Mouse (Mus musculus) MEL-GATA-1-ER (cell line): ENCODE measurements at regions not wholly inside any gene's neighbourhood (a gene's known extent, or its start where the extent isn't known, plus 50 kb on each side); places are given as distances from the start of the nearest gene placed in this dataset.

ENCODE experiments used
- DNase-seq: peaks from one replicate; pipeline ENCODE4 v3.0.0-alpha.2; 2012; ENCODE audit warnings: low read depth; ENCODE audit errors: extremely low read depth

DNA sequence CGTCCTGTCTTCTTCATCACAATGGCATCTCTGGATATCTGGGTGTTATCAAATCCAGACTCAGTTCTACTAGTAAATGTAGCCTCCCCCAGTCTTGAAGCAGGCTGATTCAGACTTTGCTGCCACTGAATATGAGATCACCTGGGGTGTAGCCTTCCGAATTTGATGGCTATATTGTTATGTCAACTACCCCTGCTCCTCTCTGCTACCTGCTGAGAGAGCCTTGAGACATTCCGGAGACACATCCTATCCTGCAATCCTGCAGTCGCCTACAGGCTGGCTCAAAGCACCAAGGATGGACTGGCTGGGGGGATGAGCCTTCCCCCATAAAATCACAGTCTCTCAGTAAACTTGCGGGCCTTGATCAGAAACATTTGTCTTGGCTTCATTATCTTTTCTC, 655.4 kb upstream of the Nrsn1 start:
- DNase-seq = no peak

DNA sequence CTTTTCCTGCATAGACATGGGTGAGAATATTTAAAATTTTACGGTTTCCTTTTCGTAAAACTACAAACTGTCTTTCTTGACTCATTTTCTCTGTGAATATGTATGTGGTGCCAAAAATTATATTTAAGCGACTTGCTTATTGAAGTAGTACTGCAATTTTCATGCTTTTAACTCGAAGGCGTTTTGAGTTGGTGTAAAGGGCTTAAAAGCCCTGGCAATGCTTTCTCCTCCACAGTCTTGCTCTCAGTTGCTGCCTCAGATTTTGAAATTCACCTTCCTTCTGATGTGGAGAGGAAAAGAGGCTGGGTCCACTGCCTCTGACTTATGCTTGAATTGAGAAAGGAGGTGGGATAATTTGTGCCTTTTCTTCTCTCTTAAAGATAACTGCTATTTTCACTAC, 629.6 kb upstream of the Nrsn1 start:
- DNase-seq = no peak

DNA sequence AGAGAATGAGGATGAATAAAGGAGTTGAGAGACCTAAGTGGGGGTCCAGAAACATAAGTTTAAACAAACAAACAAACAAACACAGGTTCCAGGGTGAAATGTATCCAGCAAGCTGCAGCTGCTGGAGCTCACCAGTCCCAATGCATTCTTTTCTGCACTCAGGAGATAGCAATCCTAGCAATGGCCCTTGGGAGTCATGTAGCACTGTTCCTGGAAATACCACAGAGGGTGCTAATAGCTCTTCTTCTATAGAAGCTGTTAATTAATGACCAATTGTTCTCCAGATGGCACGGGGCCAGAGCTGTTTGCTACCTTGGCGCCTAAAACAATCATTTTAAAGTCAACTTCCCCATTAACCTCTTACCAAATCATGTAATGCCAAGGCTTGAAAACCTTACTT, 622.8 kb upstream of the Nrsn1 start:
- no peak for DNase-seq

- no peak for DNase-seq
Measured at GRCm38 (mm10) chr13:25882818-25883217, 612.5 kb upstream of the Nrsn1 start.

DNA sequence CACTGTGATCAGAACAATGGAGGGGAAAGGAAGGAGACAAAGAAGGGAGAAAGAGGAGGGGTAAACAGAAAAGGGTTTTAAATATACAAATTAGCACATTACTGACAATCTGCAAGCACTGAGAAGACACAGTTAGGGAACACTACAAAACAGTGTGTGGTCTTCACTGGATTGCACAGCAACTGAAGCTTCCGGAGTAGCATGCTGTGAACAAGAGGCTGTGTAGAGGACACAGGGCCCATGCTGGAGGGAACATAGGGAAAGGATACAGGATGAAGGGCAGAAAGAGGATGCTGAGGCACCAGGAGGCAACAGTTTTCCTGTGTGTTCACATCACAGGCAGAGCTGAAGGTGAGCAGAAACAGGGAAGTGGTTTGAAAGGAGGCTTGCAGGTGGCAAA, 598.6 kb upstream of the Nrsn1 start:
- no peak for DNase-seq

DNA sequence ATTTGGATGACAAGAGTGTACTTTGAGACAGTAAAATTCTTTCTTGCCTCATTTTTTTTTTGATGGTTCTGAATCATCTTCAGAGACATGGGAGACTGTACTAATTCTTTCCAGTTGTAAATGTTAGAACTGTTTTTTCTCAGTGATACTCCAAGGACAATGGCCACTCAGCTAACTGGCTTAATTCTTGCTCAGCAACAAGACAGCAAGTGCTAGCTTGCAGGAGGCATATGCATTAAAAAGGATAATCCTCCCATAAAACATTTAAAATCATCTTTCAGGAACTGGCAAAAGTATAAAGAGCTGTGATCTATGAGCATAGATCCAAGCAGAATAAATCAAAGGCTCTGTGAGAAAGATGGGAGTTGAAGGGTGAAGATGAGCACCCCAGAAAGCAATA, 587.9 kb upstream of the Nrsn1 start:
- DNase-seq = no peak

DNA sequence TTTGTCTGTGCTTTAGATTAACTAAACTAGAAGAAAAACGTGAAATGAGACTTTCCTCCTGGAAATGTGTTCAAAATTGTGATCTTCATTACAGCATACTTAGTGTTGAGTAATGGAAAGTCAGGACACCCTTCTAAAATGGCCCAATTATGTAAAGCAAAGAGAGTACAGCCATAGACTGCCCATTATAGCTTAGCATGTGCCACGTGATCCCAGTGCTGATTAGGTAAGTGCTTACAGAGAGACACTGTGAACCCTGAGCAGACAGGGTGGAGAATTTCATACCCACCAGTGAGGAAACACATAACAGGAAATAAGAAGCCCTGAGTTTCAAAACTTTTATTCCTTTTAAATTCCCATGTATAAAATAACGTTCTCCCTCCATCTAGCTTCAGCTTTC, 587.3 kb upstream of the Nrsn1 start:
- no peak for DNase-seq

DNA sequence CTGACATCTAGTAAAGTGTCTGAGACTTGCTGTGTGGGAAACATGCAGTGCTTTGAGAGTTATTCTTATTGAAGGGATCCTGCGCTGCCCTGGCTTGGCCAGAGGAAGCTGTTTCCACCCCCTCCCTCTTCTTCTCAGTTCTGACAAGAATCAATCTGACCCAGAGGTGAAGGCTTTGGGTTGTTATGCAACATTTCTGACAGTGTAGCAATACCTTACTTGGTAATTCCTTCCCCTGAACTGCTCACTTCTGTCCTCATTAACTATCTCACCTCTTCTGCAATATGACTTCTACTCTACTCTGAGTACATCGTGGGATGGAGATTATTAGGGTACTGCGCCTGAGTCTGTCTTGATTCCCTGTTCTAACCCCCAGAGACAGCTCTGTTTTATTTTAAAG, 586.8 kb upstream of the Nrsn1 start:
- DNase-seq = no peak

- no peak for DNase-seq
Measured at GRCm38 (mm10) chr13:25856549-25856948, 586.2 kb upstream of the Nrsn1 start.

DNA sequence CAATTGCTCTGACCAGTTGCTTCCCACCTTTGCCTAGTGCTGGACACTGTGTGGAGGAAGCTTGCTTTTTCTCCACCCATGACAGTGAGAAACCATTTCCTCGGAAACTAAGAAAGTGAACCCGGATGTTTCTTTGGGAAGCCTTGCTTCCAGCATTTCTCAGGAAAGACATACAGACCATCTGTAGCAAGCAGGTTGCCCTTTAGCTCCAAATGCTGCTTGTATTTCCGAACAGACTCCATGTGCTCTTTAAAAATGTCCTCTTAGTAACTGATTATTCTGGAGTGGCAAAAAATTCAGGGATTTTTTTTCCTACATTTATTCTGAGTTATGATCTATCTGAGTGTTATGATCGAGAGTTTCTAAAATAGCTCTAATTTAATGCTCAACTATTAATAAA, 577.9 kb upstream of the Nrsn1 start:
- DNase-seq = no peak

DNA sequence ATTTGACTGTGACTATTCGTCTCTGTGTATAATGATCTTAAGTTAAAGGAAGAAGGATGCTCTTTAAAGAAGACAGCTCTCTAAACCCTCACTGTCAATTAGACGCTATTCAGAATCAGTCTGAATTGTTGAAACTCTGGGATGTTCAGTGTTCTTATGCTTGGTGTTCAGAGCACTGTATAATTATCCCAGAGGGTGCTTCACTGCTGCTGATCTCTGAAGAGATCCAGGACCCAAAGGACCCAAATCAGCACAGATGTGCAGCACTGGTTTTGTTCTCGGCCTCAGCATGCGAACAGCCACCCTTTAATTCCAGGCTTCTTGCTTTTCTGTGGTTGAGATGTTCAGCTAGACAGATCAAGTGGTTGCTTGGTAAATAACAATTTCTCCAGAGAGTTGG, 567.9 kb upstream of the Nrsn1 start:
- no peak for DNase-seq

GRCm38 (mm10) chr13:25829146-25829924, 559.0 kb upstream of the Nrsn1 start:
- no peak for DNase-seq

DNA sequence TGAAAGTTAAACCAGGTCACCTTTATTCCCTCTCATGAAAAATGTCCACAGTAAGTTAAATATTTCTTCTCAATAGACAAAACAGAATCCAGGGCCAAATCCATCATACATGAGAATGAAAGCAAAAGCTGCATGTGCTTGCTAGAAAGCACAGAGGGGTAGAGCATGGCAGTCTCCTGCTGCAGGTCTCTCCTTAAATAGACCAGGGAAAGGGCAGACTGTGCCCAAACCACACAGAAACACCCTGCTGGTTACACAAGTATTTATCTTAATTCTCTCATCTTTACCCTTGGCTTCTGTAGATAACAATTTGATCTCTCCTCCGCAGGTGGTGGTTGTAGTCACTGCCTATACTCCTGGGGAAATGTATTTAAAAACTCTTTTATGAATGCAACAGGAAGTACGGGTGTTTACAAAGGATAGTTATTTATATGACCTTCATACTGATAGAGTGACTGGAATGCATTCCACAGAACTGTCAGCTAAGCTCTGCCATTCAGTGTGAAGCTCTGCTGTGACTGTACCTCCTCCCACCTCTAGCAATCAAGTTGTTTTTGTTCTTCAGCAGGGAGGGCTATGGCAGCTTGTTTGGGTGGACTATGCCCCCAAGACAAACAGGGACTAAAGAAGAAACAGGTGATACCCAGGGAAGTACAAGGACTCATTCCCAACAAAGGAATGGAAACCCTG, 538.4 kb upstream of the Nrsn1 start:
- DNase-seq = no peak

- no peak for DNase-seq
Measured at GRCm38 (mm10) chr13:25793216-25793803, 523.0 kb upstream of the Nrsn1 start.

DNA sequence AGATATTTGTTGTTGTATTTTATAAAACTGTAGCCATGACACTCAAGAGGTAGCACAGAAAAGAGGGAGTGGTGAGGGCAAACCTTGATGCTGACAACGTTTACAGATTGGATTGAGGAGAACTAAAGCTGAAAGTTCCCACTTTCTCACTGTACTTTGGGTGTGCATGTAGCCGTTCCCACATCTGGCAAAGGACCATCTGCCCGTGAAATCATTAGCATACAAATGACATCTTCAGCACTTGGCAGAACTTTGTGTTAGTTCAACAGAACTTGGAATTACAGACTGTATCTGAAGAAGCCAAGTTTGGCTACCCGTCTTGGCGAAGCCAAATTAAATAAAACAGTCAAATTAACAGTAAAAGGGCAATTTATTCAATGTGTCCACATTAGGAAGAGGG, 510.9 kb upstream of the Nrsn1 start:
- no peak for DNase-seq

GRCm38 (mm10) chr13:25777706-25778105, 507.4 kb upstream of the Nrsn1 start:
- no peak for DNase-seq

DNA sequence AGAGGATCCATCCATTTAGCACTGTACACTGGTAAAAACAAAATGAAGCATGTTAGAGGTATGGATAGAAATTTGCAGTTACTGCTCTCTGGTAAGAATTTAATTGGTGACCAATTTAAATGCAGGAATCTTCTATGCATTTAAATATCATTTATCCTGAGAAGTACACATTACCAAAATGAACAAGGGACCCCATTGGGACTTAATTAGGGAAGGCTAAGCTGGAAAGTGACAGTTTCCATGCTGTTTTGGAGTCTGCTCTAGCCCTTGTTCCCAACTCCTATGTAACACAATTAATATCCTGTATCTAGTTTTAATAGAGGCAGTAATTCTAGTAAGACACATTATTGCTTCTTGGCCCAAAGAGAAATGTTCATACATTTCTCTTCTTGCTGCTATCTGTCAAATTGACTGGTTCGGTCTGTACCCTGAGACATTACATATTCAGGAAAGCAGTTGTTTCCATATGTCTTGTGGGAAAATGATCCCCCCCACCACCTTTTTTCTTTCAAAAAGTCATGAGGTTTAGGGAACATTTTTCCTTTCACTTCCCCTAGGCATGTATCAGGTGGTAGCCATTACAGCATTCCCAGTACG, 504.4 kb upstream of the Nrsn1 start:
- no peak for DNase-seq

DNA sequence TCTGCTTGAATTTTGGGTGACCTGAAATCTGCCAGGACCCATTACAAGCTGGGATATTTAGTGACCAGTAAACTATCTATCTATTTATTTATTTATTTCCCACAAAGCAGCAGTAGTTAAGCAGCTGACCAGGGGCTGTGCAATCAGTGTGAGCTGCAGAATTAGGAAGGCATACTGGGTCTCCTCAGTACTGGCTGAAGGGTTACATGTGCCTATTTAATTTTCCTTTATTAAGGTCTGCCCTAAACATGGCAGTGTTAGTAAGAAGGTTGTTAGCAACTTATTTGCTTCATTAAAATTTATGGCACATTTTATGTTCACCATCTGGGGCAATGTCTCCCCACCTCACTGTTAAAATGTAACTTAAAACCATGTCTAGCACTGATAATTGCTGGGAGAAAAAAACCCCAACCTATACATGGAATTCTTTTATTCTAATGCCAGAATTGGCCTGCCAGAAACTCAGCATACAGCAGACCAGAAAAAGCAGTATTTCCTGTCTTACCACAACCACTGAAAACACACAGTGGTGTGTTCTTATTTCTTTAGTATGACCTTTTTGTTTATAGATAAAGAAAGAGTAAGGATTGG, 484.3 kb upstream of the Nrsn1 start:
- no peak for DNase-seq

DNA sequence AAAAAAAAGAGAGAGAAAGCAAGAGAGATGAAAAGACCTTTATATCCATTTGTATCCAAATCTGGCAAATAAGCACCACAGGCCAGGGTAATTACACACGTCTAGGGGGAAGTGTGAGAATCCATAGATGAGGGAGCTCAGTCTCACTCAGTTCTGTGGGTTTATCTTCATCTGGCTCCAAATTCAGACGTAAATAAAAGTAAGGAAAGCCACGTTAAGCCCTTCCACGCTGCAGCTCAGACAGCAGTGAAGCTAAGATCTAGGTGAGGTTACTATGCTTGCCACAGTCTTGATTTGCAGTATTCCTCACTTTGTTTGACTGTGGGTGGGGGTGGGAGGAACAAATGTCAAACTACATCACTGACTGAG, 481.1 kb upstream of the Nrsn1 start:
- DNase-seq = no peak

DNA sequence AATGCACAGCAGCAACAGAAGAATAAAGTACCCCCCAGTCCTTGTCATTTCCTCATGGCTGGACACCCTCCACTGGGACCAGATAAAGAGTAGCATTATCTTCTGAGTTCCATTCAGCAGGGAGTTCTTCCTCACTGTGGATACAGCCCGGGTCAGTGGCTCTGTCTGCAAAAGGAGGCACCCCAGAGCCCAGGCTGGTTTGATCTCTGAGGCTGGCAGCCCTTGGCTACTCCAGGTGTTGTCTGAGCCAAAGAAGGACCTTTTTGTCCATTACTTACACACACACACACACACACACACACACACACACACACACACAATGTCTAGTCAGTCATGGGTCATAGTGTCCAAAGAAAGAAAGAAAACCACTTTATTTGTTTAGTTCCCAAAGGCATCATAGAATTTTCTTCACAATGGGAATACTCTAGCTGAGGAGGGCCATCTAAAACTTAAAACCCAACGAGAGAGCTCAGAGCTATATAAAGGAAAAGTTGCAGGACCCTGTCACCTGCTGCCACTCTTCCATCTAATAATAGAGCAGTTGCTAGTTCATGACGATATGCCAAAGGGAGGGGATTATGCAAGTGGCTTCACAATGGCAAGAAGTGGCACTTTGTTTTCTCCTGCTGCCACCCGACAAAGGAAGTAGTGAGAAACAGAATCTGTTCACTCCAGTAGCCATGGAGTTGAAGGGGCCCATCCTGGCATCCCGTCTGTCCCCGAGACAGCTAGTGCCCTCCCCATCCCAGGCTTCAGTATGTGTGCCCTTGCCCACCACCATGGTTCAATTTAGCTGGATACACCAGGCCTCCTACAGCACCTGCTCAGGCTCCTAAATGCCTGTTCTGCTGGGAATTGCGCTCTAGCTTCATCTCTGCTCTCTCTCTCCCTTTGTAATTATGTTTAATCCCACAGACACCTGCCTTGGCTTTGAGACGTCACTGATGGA, 480.4 kb upstream of the Nrsn1 start:
- DNase-seq = no peak

- no peak for DNase-seq
Measured at GRCm38 (mm10) chr13:25738601-25739000, 468.3 kb upstream of the Nrsn1 start.
